1 mouse cellular context compared by ENCODE assay signal in the genomic region with DNA sequence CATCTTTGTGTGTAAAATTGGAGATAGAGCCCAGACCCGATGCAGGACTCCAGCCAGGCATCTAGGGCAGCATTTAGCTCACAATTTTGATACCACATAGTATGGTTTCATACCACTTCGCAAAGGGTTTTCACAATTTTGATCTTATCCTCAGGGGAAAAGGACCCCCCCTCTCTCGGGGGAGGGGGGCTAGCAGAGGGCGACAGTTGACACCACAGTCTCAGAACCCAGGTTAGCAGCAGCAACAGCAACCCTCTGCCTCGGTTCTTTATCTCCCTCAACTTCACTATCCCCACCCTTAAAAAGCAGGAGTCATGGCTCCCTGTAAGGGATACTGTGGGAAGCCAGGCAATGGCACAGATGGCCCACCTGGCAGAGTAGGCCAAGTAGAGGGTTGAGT.
TF ChIP-seq lines count a peak whose summit lies in the region.

No protein-coding gene starts in this region.

TF ChIP-seq in CH12.LX, 34 proteins besides CTCF, POLR2A, EP300 and RAD21:
- TF ChIP-seq MAFK (IDR thresholded peaks at IDR 0.05; ENCODE audit: insufficient replicate concordance, low read length) (no peak), MAZ (IDR thresholded peaks at IDR 0.05; ENCODE audit: low read depth, low read length) (no peak), TCF12 (IDR thresholded peaks at IDR 0.05; ENCODE audit: low read depth, low read length) (no peak), E2F4 (IDR thresholded peaks at IDR 0.05; ENCODE audit: insufficient replicate concordance, low read depth, low read length) (no peak), ELF1 (IDR thresholded peaks at IDR 0.05; ENCODE audit: low read depth, low read length) (no peak), TBP (conservative IDR thresholded peaks at IDR 0.05; ENCODE audit: low read depth, low read length) (no peak), POLR2AphosphoS2 (IDR thresholded peaks at IDR 0.05; ENCODE audit: low read depth, low read length) (no peak), KAT2A (IDR thresholded peaks at IDR 0.05; ENCODE audit: insufficient replicate concordance, low read length) (no peak), PAX5 (IDR thresholded peaks at IDR 0.05; ENCODE audit: low read length) (no peak), RCOR1 (conservative IDR thresholded peaks at IDR 0.05; ENCODE audit: low read depth, low read length) (no peak), NRF1 (IDR thresholded peaks at IDR 0.05; ENCODE audit: low read depth, low read length) (no peak), SMC3 (IDR thresholded peaks at IDR 0.05; ENCODE audit: low read depth, low read length) (no peak), NELFE (IDR thresholded peaks at IDR 0.05; ENCODE audit: low read depth, low read length) (no peak), HCFC1 (IDR thresholded peaks at IDR 0.05; ENCODE audit: low read depth, low read length) (no peak)
